Comparison of ENCODE assay signal across 8 mouse cellular contexts in the genomic region with DNA sequence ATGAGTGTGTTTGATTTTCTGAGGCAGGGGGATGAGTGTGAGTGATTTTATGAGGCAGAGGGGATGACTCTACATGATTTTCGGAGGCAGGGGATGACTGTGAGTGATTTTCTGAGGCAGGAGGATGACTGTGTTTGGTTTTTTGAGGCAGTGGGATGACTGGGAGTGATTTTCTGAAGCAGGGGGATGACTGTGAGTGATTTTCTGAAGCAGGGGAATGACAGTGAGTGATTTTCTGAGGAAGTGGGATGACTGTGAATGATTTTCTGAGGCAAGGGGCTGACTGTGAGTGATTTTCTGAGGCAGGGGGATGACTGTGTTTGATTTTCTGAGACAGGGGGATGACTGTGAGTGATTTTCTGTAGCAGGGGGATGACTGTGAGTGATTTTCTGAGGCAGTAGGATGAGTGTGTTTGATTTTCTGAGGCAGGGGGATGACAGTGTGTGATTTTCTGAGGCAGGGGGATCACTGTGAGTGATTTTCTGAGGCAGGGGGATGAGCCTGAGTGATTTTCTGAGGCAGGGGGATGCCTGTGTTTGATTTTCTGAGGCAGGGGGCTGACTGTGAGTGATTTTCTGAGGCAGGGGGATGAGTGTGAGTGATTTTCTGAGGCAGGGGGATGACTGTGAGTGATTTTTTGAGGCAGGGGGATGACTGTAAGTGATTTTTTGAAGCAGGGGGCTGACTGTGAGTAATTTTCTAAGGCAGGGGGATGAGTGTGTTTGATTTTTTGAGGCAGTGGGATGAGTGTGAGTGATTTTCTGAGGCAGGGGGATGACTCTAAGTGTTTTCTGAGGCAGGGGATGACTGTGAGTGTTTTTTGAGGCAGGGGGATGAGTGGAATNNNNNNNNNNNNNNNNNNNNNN. TPM values are rescaled to one million over a fixed set of nuclear protein-coding genes. Genes with fewer than 3 reads are reported as not detected.
DNase-seq lines count a peak whose midpoint lies in the region; ATAC-seq and TF ChIP-seq lines count a peak whose summit lies in the region.

No protein-coding gene starts in this region.

- peak; percentile 28 for DNase-seq in kidney, postnatal 10 days
- no peak for DNase-seq in kidney, adult 11 months
- DNase-seq in ZHBTc4 (ENCODE audit: low read depth, low spot score): peak; percentile 23
- no peak for DNase-seq in ovary, postnatal 36 days (ENCODE audit: low spot score)
- DNase-seq in right cerebral cortex, postnatal 4 days: no peak

- no peaks in the 10 kb centered on the region for H3K4me1 ChIP-seq in forebrain, embryonic 12.5 days
- H3K4me1 ChIP-seq in limb, embryonic 13.5 days: no peaks in the 10 kb centered on the region
- no peaks in the 10 kb centered on the region for H3K4me1 ChIP-seq in olfactory bulb, adult 2 months (ENCODE audit: control insufficient read depth, insufficient read depth, low read length)

- H3K4me3 ChIP-seq in forebrain, embryonic 12.5 days (replicated peaks): no peak overlapping the region
- H3K4me3 ChIP-seq in limb, embryonic 13.5 days: no peak overlapping the region
- H3K4me3 ChIP-seq in olfactory bulb, adult 2 months (ENCODE audit: insufficient read depth, low read depth, low read length): no peak overlapping the region

- no peaks in the 10 kb centered on the region for H3K27me3 ChIP-seq in forebrain, embryonic 12.5 days
- H3K27me3 ChIP-seq in limb, embryonic 13.5 days: no peaks in the 10 kb centered on the region

- ATAC-seq in forebrain, embryonic 12.5 days (ENCODE audit: low FRiP score): peak; percentile 55; the same call in 1 of the 2 replicates
- peak; percentile 40; the same call in 1 of the 2 replicates for ATAC-seq in limb, embryonic 13.5 days (ENCODE audit: low FRiP score, low read depth)

- H3K9ac ChIP-seq in forebrain, embryonic 12.5 days: no peak overlapping the region
- H3K9ac ChIP-seq in limb, embryonic 13.5 days: no peak overlapping the region

- WGBS in forebrain, embryonic 12.5 days: 56% methylated on average over 1 of the region's 1 CpGs
- 55% methylated on average over 1 of the region's 1 CpGs for WGBS in limb, embryonic 13.5 days
- WGBS in olfactory bulb, adult 2 months: 52% methylated on average over 1 of the region's 1 CpGs

- peak; percentile 8; the same call in 1 of the 2 replicates for TF ChIP-seq CTCF in olfactory bulb, adult 2 months (IDR thresholded peaks at IDR 0.05; ENCODE audit: insufficient read depth, low read depth, low read length)

- H3K36me3 ChIP-seq in forebrain, embryonic 12.5 days (replicated peaks): no peaks in the 10 kb centered on the region
- H3K36me3 ChIP-seq in limb, embryonic 13.5 days: no peaks in the 10 kb centered on the region

- H3K27ac ChIP-seq in forebrain, embryonic 12.5 days: no peak overlapping the region
- no peak overlapping the region for H3K27ac ChIP-seq in limb, embryonic 13.5 days
- no peak overlapping the region for H3K27ac ChIP-seq in olfactory bulb, adult 2 months (ENCODE audit: insufficient read depth, low read depth, low read length)

- peak; percentile 45; the same call in 1 of the 2 replicates for TF ChIP-seq POLR2A in olfactory bulb, adult 2 months (IDR thresholded peaks at IDR 0.05; ENCODE audit: insufficient read depth, low read depth, low read length)

- H3K9me3 ChIP-seq in forebrain, embryonic 12.5 days: peaks cover 11% of the 10 kb centered on the region
- H3K9me3 ChIP-seq in limb, embryonic 13.5 days: peaks cover 16% of the 10 kb centered on the region

- no peak overlapping the region for H3K4me2 ChIP-seq in forebrain, embryonic 12.5 days
- H3K4me2 ChIP-seq in limb, embryonic 13.5 days (replicated peaks): no peak overlapping the region

RNA-seq across cellular contexts. Expression of a gene that starts 55.1 kb away (rescaled TPM):
- polyA plus RNA-seq in forebrain, embryonic 12.5 days (2016; fragmentation: Nextera tagmentation; extraction: Ambion mirVana): 8.1 and 9.2 TPM in 2 replicates
- polyA plus RNA-seq in limb, embryonic 13.5 days (2015; fragmentation: Nextera tagmentation; extraction: Ambion mirVana): 6.4 and 7.7 TPM in 2 replicates
- polyA plus RNA-seq in olfactory bulb, adult 2 months (2012; ENCODE audit: insufficient read depth, insufficient read length, low replicate concordance, missing spikeins): not detected in 2 replicates

Comparison
In these comparisons a context has a peak if more than half of its experiments do, and no peak if none do; other contexts are left out.
1. DNase-seq: peak in kidney, postnatal 10 days (single experiment) and ZHBTc4 (single experiment); none in kidney, adult 11 months (single experiment), ovary, postnatal 36 days (single experiment) and right cerebral cortex, postnatal 4 days (single experiment).